Mouse (Mus musculus) lung, embryonic 14.5 days (tissue): ENCODE data around the gene Prkg2. TPM values are rescaled to one million over a fixed set of nuclear protein-coding genes. Genes with fewer than 3 reads are reported as not detected.

ENCODE experiments used
- ATAC-seq: fragments of 200-750 bp; cut with Nextera tagmentation; 2 replicates; pipeline ENCODE4 v1.8.0; 2017; ENCODE audit warnings: mild to moderate bottlenecking, moderate TSS enrichment, moderate library complexity; ENCODE audit not compliant: insufficient read depth
- DNase-seq: peaks from one replicate; pipeline ENCODE4 v3.0.0-alpha.2; 2015
- H3K27ac ChIP-seq: fragments of 300-500 bp; sonication (generic); 2 replicates; pipeline ENCODE4 v1.5.1; 2014; ENCODE audit warnings: low read depth, mild to moderate bottlenecking, moderate library complexity
- H3K27me3 ChIP-seq: fragments of 300-500 bp; sonication (generic); 2 replicates; pipeline ENCODE4 v1.6.1; 2014; ENCODE audit warnings: low read length, control low read depth; ENCODE audit not compliant: insufficient read depth
- H3K36me3 ChIP-seq: fragments of 300-500 bp; sonication (generic); 2 replicates; pipeline ENCODE4 v1.6.1; 2014; ENCODE audit warnings: control low read depth; ENCODE audit not compliant: insufficient read depth
- H3K4me1 ChIP-seq: fragments of 300-500 bp; sonication (generic); 2 replicates; pipeline ENCODE4 v1.6.1; 2014; ENCODE audit warnings: antibody characterized with exemption, control low read depth; ENCODE audit not compliant: insufficient read depth
- H3K4me2 ChIP-seq: fragments of 300-500 bp; sonication (generic); 2 replicates; pipeline ENCODE4 v1.6.1; 2014; ENCODE audit warnings: mild to moderate bottlenecking
- H3K4me3 ChIP-seq: fragments of 300-500 bp; sonication (generic); 2 replicates; pipeline ENCODE4 v1.5.1; 2014; ENCODE audit warnings: low read depth, low read length
- H3K9ac ChIP-seq: fragments of 300-500 bp; sonication (generic); 2 replicates; pipeline ENCODE4 v1.6.1; 2014
- H3K9me3 ChIP-seq: fragments of 300-500 bp; sonication (generic); 2 replicates; pipeline ENCODE4 v1.6.1; 2016; ENCODE audit warnings: low read depth, low read length, control low read depth
- CTCF ChIP-seq: IDR thresholded peaks from 2 replicates; pipeline ENCODE4 v1.5.1; 2016; ENCODE audit warnings: antibody characterized with exemption, low read depth
- WGBS: fragments of 180-500 bp; shearing (Covaris S2); extraction: QIAGEN DNeasy Blood & Tissue Kit; methylation state at CpG from one replicate; pipeline ENCODE4 v1.1.7; 2014; 5-methylcytosine and 5-hydroxymethylcytosine counted together
- polyA plus RNA-seq: library from polyadenylated mRNA; unstranded; fragments of >200 nt; fragmentation: Nextera tagmentation; extraction: Ambion mirVana; gene quantifications from 2 replicates; pipeline ENCODE4 v1.2.1, GENCODE M21; 2014

Gene Prkg2
- polyA plus RNA-seq, 1 experiment from 2014 or later: 2.0 TPM

GRCm38 (mm10) chr5:98953386-98953785 lies 83.8 kb downstream of the Prkg2 start:
- Histone ChIP-seq H3K27ac (no peak overlapping the region), H3K9ac (no peak overlapping the region), H3K4me1 (no peaks in the 10 kb centered on the region), H3K4me2 (no peak overlapping the region), H3K27me3 (no peaks in the 10 kb centered on the region), H3K36me3 (no peaks in the 10 kb centered on the region), H3K9me3 (no peaks in the 10 kb centered on the region), H3K4me3 (no peak overlapping the region)
- DNase-seq (peak; percentile 77), ATAC-seq (no peak)
- no peak for TF ChIP-seq CTCF
- 39% methylated on average over 1 of the region's 1 CpGs for WGBS

- Histone ChIP-seq H3K36me3 (no peaks in the 10 kb centered on the region), H3K4me1 (no peaks in the 10 kb centered on the region), H3K4me2 (no peak overlapping the region), H3K27me3 (no peaks in the 10 kb centered on the region), H3K4me3 (no peak overlapping the region), H3K27ac (no peak overlapping the region), H3K9me3 (no peaks in the 10 kb centered on the region), H3K9ac (no peak overlapping the region)
- ATAC-seq: no peak
- no peak for DNase-seq
- 85% methylated on average over 4 of the region's 4 CpGs for WGBS
- TF ChIP-seq CTCF: no peak
Observed at GRCm38 (mm10) chr5:98951566-98951965, 85.6 kb downstream of the Prkg2 start.

- TF ChIP-seq CTCF: no peak
- no peaks in the 10 kb centered on the region for H3K36me3 ChIP-seq
- DNase-seq (no peak), ATAC-seq (no peak)
- H3K4me1 ChIP-seq: no peaks in the 10 kb centered on the region
- H3K9me3 ChIP-seq: no peaks in the 10 kb centered on the region
- no peak overlapping the region for H3K4me3 ChIP-seq
- H3K27ac ChIP-seq: no peak overlapping the region
- 70% methylated on average over 4 of the region's 4 CpGs for WGBS
- no peaks in the 10 kb centered on the region for H3K27me3 ChIP-seq
- no peak overlapping the region for H3K4me2 ChIP-seq
- H3K9ac ChIP-seq: no peak overlapping the region
Observed at GRCm38 (mm10) chr5:98950495-98951092, 86.6 kb downstream of the Prkg2 start.

GRCm38 (mm10) chr5:98949784-98950183 lies 87.4 kb downstream of the Prkg2 start:
- H3K27ac ChIP-seq: no peak overlapping the region
- no peaks in the 10 kb centered on the region for H3K4me1 ChIP-seq
- 88% methylated on average over 10 of the region's 10 CpGs for WGBS
- no peak overlapping the region for H3K9ac ChIP-seq
- ATAC-seq: no peak
- no peaks in the 10 kb centered on the region for H3K36me3 ChIP-seq
- H3K4me2 ChIP-seq: no peak overlapping the region
- DNase-seq: no peak
- no peak overlapping the region for H3K4me3 ChIP-seq
- no peak for TF ChIP-seq CTCF
- H3K9me3 ChIP-seq: no peaks in the 10 kb centered on the region
- H3K27me3 ChIP-seq: no peaks in the 10 kb centered on the region

GRCm38 (mm10) chr5:98946656-98947055 lies 90.5 kb downstream of the Prkg2 start:
- Histone ChIP-seq H3K4me3 (no peak overlapping the region), H3K4me2 (no peak overlapping the region), H3K4me1 (no peaks in the 10 kb centered on the region), H3K9me3 (no peaks in the 10 kb centered on the region), H3K27ac (no peak overlapping the region), H3K9ac (no peak overlapping the region), H3K36me3 (no peaks in the 10 kb centered on the region), H3K27me3 (no peaks in the 10 kb centered on the region)
- WGBS: 95% methylated on average over 20 of the region's 20 CpGs
- no peak for TF ChIP-seq CTCF
- no peak for ATAC-seq
- no peak for DNase-seq

GRCm38 (mm10) chr5:98946117-98946620 lies 91.0 kb downstream of the Prkg2 start:
- Histone ChIP-seq H3K36me3 (no peaks in the 10 kb centered on the region), H3K4me1 (no peaks in the 10 kb centered on the region), H3K27me3 (no peaks in the 10 kb centered on the region), H3K27ac (no peak overlapping the region), H3K9me3 (no peaks in the 10 kb centered on the region), H3K9ac (no peak overlapping the region), H3K4me2 (no peak overlapping the region), H3K4me3 (no peak overlapping the region)
- no peak for DNase-seq
- 54% methylated on average over 4 of the region's 4 CpGs for WGBS
- no peak for TF ChIP-seq CTCF
- no peak for ATAC-seq

GRCm38 (mm10) chr5:98943776-98944175 lies 93.4 kb downstream of the Prkg2 start:
- no peak for DNase-seq
- Histone ChIP-seq H3K27me3 (no peaks in the 10 kb centered on the region), H3K9ac (no peak overlapping the region), H3K9me3 (no peaks in the 10 kb centered on the region), H3K4me1 (no peaks in the 10 kb centered on the region), H3K27ac (no peak overlapping the region), H3K4me2 (no peak overlapping the region), H3K36me3 (no peaks in the 10 kb centered on the region), H3K4me3 (no peak overlapping the region)
- WGBS: 48% methylated on average over 6 of the region's 6 CpGs
- TF ChIP-seq CTCF: no peak
- ATAC-seq: no peak

- ATAC-seq: no peak
- no peak overlapping the region for H3K9ac ChIP-seq
- H3K36me3 ChIP-seq: no peaks in the 10 kb centered on the region
- no peaks in the 10 kb centered on the region for H3K27me3 ChIP-seq
- no peaks in the 10 kb centered on the region for H3K9me3 ChIP-seq
- H3K4me1 ChIP-seq: no peaks in the 10 kb centered on the region
- H3K4me3 ChIP-seq: no peak overlapping the region
- H3K4me2 ChIP-seq: no peak overlapping the region
- TF ChIP-seq CTCF: no peak
- WGBS: 18% methylated on average over 6 of the region's 6 CpGs
- DNase-seq: peak; percentile 33
- H3K27ac ChIP-seq: no peak overlapping the region
Observed at GRCm38 (mm10) chr5:98940731-98941130, 96.4 kb downstream of the Prkg2 start.
